Mouse (Mus musculus) 3T3-L1 (cell line): ENCODE data around the gene Plekhn1.

ENCODE experiments used
- DNase-seq: peaks from one replicate; pipeline ENCODE4 v3.0.0-alpha.2; 2015; ENCODE audit warnings: low read depth, low spot score

The Plekhn1 gene

GRCm38 (mm10) chr4:156213134-156213533 lies 21.5 kb downstream of the Plekhn1 start:
- DNase-seq: no peak

GRCm38 (mm10) chr4:156209963-156210635 lies 24.6 kb downstream of the Plekhn1 start:
- no peak for DNase-seq

- no peak for DNase-seq
These were observed 25.8 kb downstream of the Plekhn1 start for GRCm38 (mm10) chr4:156208872-156209271.

GRCm38 (mm10) chr4:156203413-156204131 lies 31.1 kb downstream of the Plekhn1 start:
- DNase-seq: no peak

GRCm38 (mm10) chr4:156203001-156203412 lies 31.6 kb downstream of the Plekhn1 start, which contains the start of gene AW011738:
AW011738 (plus strand) TSS chr4:156203304.
- no peak for DNase-seq

GRCm38 (mm10) chr4:156202462-156202893 lies 32.2 kb downstream of the Plekhn1 start:
- DNase-seq: no peak

GRCm38 (mm10) chr4:156200623-156201475 lies 33.8 kb downstream of the Plekhn1 start, which contains the start of gene Isg15:
Isg15 (minus strand) TSS chr4:156200818.
- DNase-seq: peak; percentile 63

GRCm38 (mm10) chr4:156197829-156198205 lies 36.8 kb downstream of the Plekhn1 start:
- DNase-seq: peak; percentile 95

GRCm38 (mm10) chr4:156197131-156197828 lies 37.4 kb downstream of the Plekhn1 start, which contains the start of gene Agrn:
Agrn (minus strand) TSS chr4:156197488.
- DNase-seq: no peak

GRCm38 (mm10) chr4:156195927-156196870 lies 38.5 kb downstream of the Plekhn1 start:
- DNase-seq: no peak

- DNase-seq: no peak
These were observed 40.3 kb downstream of the Plekhn1 start for GRCm38 (mm10) chr4:156194346-156194745.

- DNase-seq: no peak
These were observed 40.8 kb downstream of the Plekhn1 start for GRCm38 (mm10) chr4:156193906-156194305.

GRCm38 (mm10) chr4:156193200-156193590 lies 41.5 kb downstream of the Plekhn1 start:
- DNase-seq: no peak

GRCm38 (mm10) chr4:156192421-156193199 lies 42.0 kb downstream of the Plekhn1 start:
- DNase-seq: no peak

- no peak for DNase-seq
These were observed 45.8 kb downstream of the Plekhn1 start for GRCm38 (mm10) chr4:156188811-156189323.

GRCm38 (mm10) chr4:156188162-156188810 lies 46.4 kb downstream of the Plekhn1 start:
- no peak for DNase-seq

GRCm38 (mm10) chr4:156185950-156186850 lies 48.5 kb downstream of the Plekhn1 start:
- DNase-seq: no peak
